Mouse (Mus musculus) thymus, postnatal 0 days (tissue): ENCODE results near the gene Mdc1. TPM values are rescaled to one million over a fixed set of nuclear protein-coding genes. Genes with fewer than 3 reads are reported as not detected.

Experiments
- DNase-seq: peaks from one replicate; pipeline ENCODE4 v3.0.0-alpha.2; 2015; ENCODE audit warnings: low spot score
- microRNA-seq: library from miRNA; unstranded; fragments of <30 nt; microRNA quantifications from one replicate; pipeline ENCODE4, GENCODE M21; 2016; ENCODE audit warnings: borderline number of aligned reads
- polyA plus RNA-seq: library from polyadenylated mRNA; unstranded; fragments of >200 nt; fragmentation: Nextera tagmentation; extraction: Ambion mirVana; gene quantifications from 2 replicates; pipeline ENCODE4 v1.2.1, GENCODE M21; 2015

Mdc1 gene
- polyA plus RNA-seq, 1 experiment from 2014 or later: 6.7 TPM

- peak; percentile 97 for DNase-seq
These were observed 38.1 kb downstream of the Mdc1 start, which contains the start of gene Dhx16 for GRCm38 (mm10) chr17:35879245-35880057. Gene Dhx16 (plus strand): TSS chr17:35879819.

- no peak for DNase-seq
These were observed 41.6 kb downstream of the Mdc1 start for GRCm38 (mm10) chr17:35882924-35883323.

GRCm38 (mm10) chr17:35883777-35884176 is 42.5 kb downstream of the Mdc1 start:
- DNase-seq: no peak

GRCm38 (mm10) chr17:35887725-35888124 is 46.4 kb downstream of the Mdc1 start:
- no peak for DNase-seq

- DNase-seq: peak; percentile 96
These were observed 55.7 kb downstream of the Mdc1 start, which contains the start of gene 2310061I04Rik for GRCm38 (mm10) chr17:35896781-35897643. Gene 2310061I04Rik (minus strand): TSS chr17:35897431.

GRCm38 (mm10) chr17:35897644-35898573 is 56.6 kb downstream of the Mdc1 start:
- DNase-seq: peak; percentile 52

- DNase-seq: no peak
These were observed 59.3 kb downstream of the Mdc1 start for GRCm38 (mm10) chr17:35900636-35901035.

GRCm38 (mm10) chr17:35903343-35903991 is 62.2 kb downstream of the Mdc1 start:
- DNase-seq: no peak

GRCm38 (mm10) chr17:35903992-35904355 is 62.7 kb downstream of the Mdc1 start:
- peak; percentile 64 for DNase-seq

- DNase-seq: no peak
These were observed 64.3 kb downstream of the Mdc1 start for GRCm38 (mm10) chr17:35905587-35905986.

GRCm38 (mm10) chr17:35907609-35908008 is 66.3 kb downstream of the Mdc1 start:
- DNase-seq: peak; percentile 37

Small RNAs within 50 kb of the gene (microRNA-seq; reads per million reads assigned to microRNA genes)
- gene Gm28033: 2.1 reads per million

Other genes with a start within 250 kb of the Mdc1 start
- not detected in 2 replicates for gene Sfta2, start 240.0 kb upstream of the Mdc1 start, polyA plus RNA-seq
- gene Gm9573, start 214.9 kb upstream of the Mdc1 start, polyA plus RNA-seq: 0.18 and 0.23 TPM in 2 replicates
- gene Mucl3, start 197.8 kb upstream of the Mdc1 start, polyA plus RNA-seq: 0.10 and 0.17 TPM in 2 replicates
- gene Vars2, start 173.9 kb upstream of the Mdc1 start, polyA plus RNA-seq: 22.5 and 27.0 TPM in 2 replicates
- gene Gtf2h4, start 167.8 kb upstream of the Mdc1 start, polyA plus RNA-seq: 267 and 319 TPM in 2 replicates
- 33.7 and 33.8 TPM in 2 replicates for gene Ddr1, start 136.9 kb upstream of the Mdc1 start, polyA plus RNA-seq
- gene Ier3, start 19.8 kb upstream of the Mdc1 start, polyA plus RNA-seq: 18.1 and 19.0 TPM in 2 replicates
- gene Flot1, start 18.3 kb upstream of the Mdc1 start, polyA plus RNA-seq: 88.3 and 93.1 TPM in 2 replicates
- gene Tubb5, start 3.2 kb upstream of the Mdc1 start, polyA plus RNA-seq: 942 and 997 TPM in 2 replicates
- gene Nrm, start 19.8 kb downstream of the Mdc1 start, polyA plus RNA-seq: 53.7 and 59.1 TPM in 2 replicates
- gene Ppp1r18, start 24.1 kb downstream of the Mdc1 start, polyA plus RNA-seq: 82.4 and 89.3 TPM in 2 replicates
- 48.9 and 50.6 TPM in 2 replicates for gene Dhx16, start 38.3 kb downstream of the Mdc1 start, polyA plus RNA-seq
- 24.5 and 27.1 TPM in 2 replicates for gene 2310061I04Rik, start 55.9 kb downstream of the Mdc1 start, polyA plus RNA-seq
- gene Atat1, start 68.6 kb downstream of the Mdc1 start, polyA plus RNA-seq: 16.4 and 17.5 TPM in 2 replicates
- gene Mrps18b, start 74.9 kb downstream of the Mdc1 start, polyA plus RNA-seq: 91.1 and 93.5 TPM in 2 replicates
- gene Ppp1r10, start 74.9 kb downstream of the Mdc1 start, polyA plus RNA-seq: 35.6 and 36.0 TPM in 2 replicates
- gene Abcf1, start 128.2 kb downstream of the Mdc1 start, polyA plus RNA-seq: 102 and 114 TPM in 2 replicates
- gene Gnl1, start 138.3 kb downstream of the Mdc1 start, polyA plus RNA-seq: 38.6 and 42.4 TPM in 2 replicates
- gene Prr3, start 138.7 kb downstream of the Mdc1 start, polyA plus RNA-seq: 22.0 TPM in 2 replicates
- 4.2 and 6.5 TPM in 2 replicates for gene H2-T24, start 179.0 kb downstream of the Mdc1 start, polyA plus RNA-seq
- 136 and 163 TPM in 2 replicates for gene H2-T23, start 191.3 kb downstream of the Mdc1 start, polyA plus RNA-seq
- gene H2-T22, start 201.2 kb downstream of the Mdc1 start, polyA plus RNA-seq: 60.4 and 66.8 TPM in 2 replicates
- gene Gm6034, start 201.4 kb downstream of the Mdc1 start, polyA plus RNA-seq: 0.10 and 0.13 TPM in 2 replicates
- gene Gm11127, start 216.9 kb downstream of the Mdc1 start, polyA plus RNA-seq: 0.96 and 1.3 TPM in 2 replicates